Mouse (Mus musculus) liver, postnatal 0 days (tissue): ENCODE data around the gene Tm4sf1. TPM values are rescaled to one million over a fixed set of nuclear protein-coding genes. Genes with fewer than 3 reads are reported as not detected.

ENCODE experiments used
- ATAC-seq: fragments of 200-750 bp; cut with Nextera tagmentation; 2 replicates; pipeline ENCODE4 v1.8.0; 2017; ENCODE audit warnings: mild to moderate bottlenecking, moderate library complexity
- DNase-seq: peaks from one replicate; pipeline ENCODE4 v3.0.0-alpha.2; 2016
- H3K27ac ChIP-seq: fragments of 300-500 bp; sonication (generic); 2 replicates; pipeline ENCODE4 v1.5.1; 2014; ENCODE audit warnings: antibody characterized with exemption, moderate library complexity, mild to moderate bottlenecking, low read depth
- H3K27me3 ChIP-seq: fragments of 300-500 bp; sonication (generic); 2 replicates; pipeline ENCODE4 v1.6.1; 2014; ENCODE audit warnings: low read length, control low read depth, mixed read lengths; ENCODE audit not compliant: insufficient read depth
- H3K36me3 ChIP-seq: fragments of 300-500 bp; sonication (generic); replicated peaks from 2 replicates; pipeline ENCODE4 v1.6.1; 2014; ENCODE audit warnings: mild to moderate bottlenecking, control low read depth, low read length, moderate library complexity, mixed read lengths; ENCODE audit not compliant: insufficient read depth
- H3K4me1 ChIP-seq: fragments of 300-500 bp; sonication (generic); 2 replicates; pipeline ENCODE4 v1.6.1; 2014; ENCODE audit warnings: antibody characterized with exemption, mild to moderate bottlenecking, control low read depth; ENCODE audit not compliant: insufficient read depth
- H3K4me2 ChIP-seq: fragments of 300-500 bp; sonication (generic); 2 replicates; pipeline ENCODE4 v1.6.1; 2014; ENCODE audit warnings: low read depth, mild to moderate bottlenecking, low read length, moderate library complexity, mixed read lengths
- H3K4me3 ChIP-seq: fragments of 300-500 bp; sonication (generic); 2 replicates; pipeline ENCODE4 v1.5.1; 2014; ENCODE audit warnings: low read depth, low read length
- H3K9ac ChIP-seq: fragments of 300-500 bp; sonication (generic); replicated peaks from 2 replicates; pipeline ENCODE4 v1.6.1; 2014; ENCODE audit warnings: mild to moderate bottlenecking, moderate library complexity
- H3K9me3 ChIP-seq: fragments of 300-500 bp; sonication (generic); 2 replicates; pipeline ENCODE4 v1.6.1; 2016; ENCODE audit warnings: mild to moderate bottlenecking, control low read depth, low read length, mixed read lengths
- CTCF ChIP-seq: sonication (generic); IDR thresholded peaks from 2 replicates; pipeline ENCODE4 v1.5.1; 2016; ENCODE audit warnings: antibody characterized with exemption, low read depth
- EP300 ChIP-seq: IDR thresholded peaks from 2 replicates; pipeline ENCODE4 v1.6.1; 2016; ENCODE audit warnings: antibody characterized with exemption, low read depth, mild to moderate bottlenecking
- WGBS: fragments of 180-500 bp; shearing (Covaris S2); extraction: QIAGEN DNeasy Blood & Tissue Kit; methylation state at CpG from one replicate; pipeline ENCODE4 v1.1.7; 2014; ENCODE audit not compliant: insufficient replicate concordance; 5-methylcytosine and 5-hydroxymethylcytosine counted together
- polyA plus RNA-seq: library from polyadenylated mRNA; unstranded; fragments of >200 nt; fragmentation: Nextera tagmentation; extraction: Ambion mirVana; gene quantifications from 2 replicates; pipeline ENCODE4 v1.2.1, GENCODE M21; 2015

Gene Tm4sf1
- 26.9 and 29.5 TPM in 2 replicates for polyA plus RNA-seq

DNA sequence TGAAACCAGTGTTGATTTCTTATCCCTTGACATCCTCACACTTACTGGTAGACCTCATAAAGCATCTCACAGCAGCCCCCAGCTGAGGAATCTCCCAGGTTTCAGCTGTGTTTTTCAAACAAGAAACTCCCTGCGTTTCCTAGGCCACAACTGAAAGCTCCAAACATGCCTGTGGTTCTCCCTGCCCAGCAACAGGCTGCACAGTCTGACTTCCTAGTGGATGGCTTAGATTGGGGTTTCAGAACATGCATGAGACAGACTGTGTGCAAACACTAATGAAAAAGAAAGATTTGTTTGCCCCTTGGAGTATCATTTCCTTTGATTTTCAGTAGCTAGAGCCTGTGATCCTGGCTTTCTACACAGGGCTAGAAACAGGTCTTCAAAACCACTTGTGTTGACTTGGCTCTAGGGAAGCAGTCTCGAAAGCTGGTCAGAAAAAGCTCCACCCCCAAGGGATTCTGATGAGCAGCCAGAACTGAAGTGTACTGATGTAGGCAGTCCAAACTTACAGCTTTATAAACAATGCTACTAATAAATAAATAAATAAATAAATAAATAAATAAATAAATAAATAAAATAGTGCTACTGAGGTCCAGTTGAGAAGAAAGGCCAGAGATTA lies at the start of gene Tm4sf1:
Gene Tm4sf1, minus strand, starts transcription at position 68 of the 619 bp plus-strand sequence.
- no peaks in the 10 kb centered on the region for H3K4me1 ChIP-seq

DNA sequence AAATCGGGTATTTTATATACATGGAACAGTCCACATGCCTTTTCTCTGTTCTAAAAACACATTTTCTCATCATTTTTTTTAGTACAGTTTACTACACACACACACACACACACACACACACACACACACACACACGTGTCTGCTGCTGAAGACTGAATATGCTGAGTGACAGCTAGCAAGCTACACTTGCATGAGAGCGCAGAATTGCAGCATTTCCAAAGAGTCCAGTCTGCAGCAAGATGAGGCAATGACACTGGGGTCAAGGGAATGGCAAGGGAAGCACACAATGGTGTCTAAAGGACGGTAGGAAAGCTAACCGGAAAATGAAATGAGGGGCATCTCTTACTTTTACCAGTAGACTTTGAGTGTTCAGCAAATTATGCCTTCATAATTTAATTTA lies 43.0 kb upstream of the Tm4sf1 start:
- H3K4me1 ChIP-seq: peaks cover 5% of the 10 kb centered on the region; the same call in 1 of the 2 replicates
- WGBS: 55% methylated on average over 5 of the region's 5 CpGs
- H3K9ac ChIP-seq: peak overlapping the region; percentile 51; the same call in 1 of the 2 replicates
- no peaks in the 10 kb centered on the region for H3K27me3 ChIP-seq
- ATAC-seq: peak; percentile 82
- no peak overlapping the region for H3K4me2 ChIP-seq
- no peaks in the 10 kb centered on the region for H3K9me3 ChIP-seq
- no peaks in the 10 kb centered on the region for H3K36me3 ChIP-seq
- no peak overlapping the region for H3K4me3 ChIP-seq
- peak; percentile 48 for DNase-seq
- H3K27ac ChIP-seq: peak overlapping the region; percentile 97
- TF ChIP-seq CTCF (no peak), EP300 (no peak)

More for the DNA sequence above, at the start of gene Tm4sf1:
- WGBS: 68% methylated on average over 2 of the region's 2 CpGs
- Histone ChIP-seq H3K4me3 (no peak within 1 kb of the TSS), H3K36me3 (no peaks in the 10 kb centered on the region), H3K27me3 (no peaks in the 10 kb centered on the region), H3K9me3 (no peaks in the 10 kb centered on the region), H3K27ac (no peak within 1 kb of the TSS), H3K4me2 (no peak within 1 kb of the TSS), H3K9ac (no peak within 1 kb of the TSS)
- TF ChIP-seq EP300 (no peak), CTCF (no peak)
- ATAC-seq (no peak), DNase-seq (no peak)

DNA sequence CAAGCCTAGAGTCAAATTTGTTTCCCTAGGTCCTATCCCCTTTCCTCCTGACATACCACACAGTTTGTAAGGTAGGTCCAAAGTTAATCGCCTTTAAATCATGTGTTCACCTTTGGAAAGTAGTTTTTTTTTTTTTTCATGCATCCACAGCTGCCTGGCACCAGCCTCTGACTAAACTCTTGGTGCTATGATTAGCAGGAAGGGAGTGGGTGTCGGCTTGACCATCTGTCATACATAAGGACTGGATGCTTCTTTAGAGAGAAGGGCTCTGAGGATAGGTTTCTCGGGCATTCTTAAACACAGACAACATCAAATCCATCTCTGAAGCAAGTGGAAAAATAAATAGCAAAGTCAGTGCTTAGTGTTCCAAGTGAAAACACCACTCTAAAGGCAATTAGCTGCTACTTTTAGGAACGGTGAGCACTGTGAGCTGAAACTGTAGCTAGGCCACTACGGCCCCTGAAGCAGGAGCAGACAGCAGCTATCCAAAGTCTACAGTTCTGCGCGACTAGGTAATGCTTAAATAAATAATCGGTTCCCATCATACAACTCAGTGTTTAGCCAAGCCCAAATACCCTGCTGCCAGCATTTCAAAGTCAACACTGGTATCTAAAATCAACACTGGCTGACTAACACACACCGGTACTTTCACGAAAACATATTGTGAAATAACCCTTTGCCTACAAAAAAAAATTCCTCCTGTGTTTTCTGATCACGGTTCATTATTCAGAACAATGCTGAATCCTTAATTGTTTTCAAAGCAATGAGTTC lies 42.2 kb upstream of the Tm4sf1 start:
- 51% methylated on average over 11 of the region's 11 CpGs for WGBS
- DNase-seq (peak; percentile 24), ATAC-seq (peak; percentile 94)
- peaks cover 5% of the 10 kb centered on the region; the same call in 1 of the 2 replicates for H3K4me1 ChIP-seq
- peak overlapping the region; percentile 97 for H3K27ac ChIP-seq
- TF ChIP-seq CTCF: no peak
- TF ChIP-seq EP300: peak; percentile 76
- H3K9ac ChIP-seq: peak overlapping the region; percentile 51; the same call in 1 of the 2 replicates
- H3K27me3 ChIP-seq: no peaks in the 10 kb centered on the region
- no peaks in the 10 kb centered on the region for H3K36me3 ChIP-seq
- no peak overlapping the region for H3K4me3 ChIP-seq
- H3K4me2 ChIP-seq: no peak overlapping the region
- H3K9me3 ChIP-seq: no peaks in the 10 kb centered on the region

DNA sequence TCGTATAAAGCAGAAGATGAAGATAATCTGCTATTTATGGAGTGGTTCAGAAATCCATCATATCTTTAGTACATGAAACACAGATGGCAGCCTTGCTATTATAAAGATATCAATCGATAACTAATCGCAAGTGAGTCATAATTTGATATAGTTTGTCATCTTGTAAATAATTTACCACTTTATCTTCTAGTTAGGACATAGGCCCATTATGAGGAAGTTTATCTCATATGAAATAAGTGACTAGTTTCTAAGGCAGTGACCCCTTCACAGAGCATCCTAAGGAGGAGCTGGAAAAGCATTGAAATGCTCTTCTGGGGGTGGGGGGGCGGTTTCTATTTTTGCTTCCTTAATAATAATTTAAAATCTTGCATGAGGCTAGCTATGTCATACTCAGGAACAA lies 41.2 kb upstream of the Tm4sf1 start:
- DNase-seq (no peak), ATAC-seq (no peak)
- H3K27ac ChIP-seq: peak overlapping the region; percentile 49; the same call in 1 of the 2 replicates
- no peak overlapping the region for H3K4me3 ChIP-seq
- H3K4me1 ChIP-seq: peaks cover 5% of the 10 kb centered on the region; the same call in 1 of the 2 replicates
- 77% methylated on average over 4 of the region's 4 CpGs for WGBS
- H3K9me3 ChIP-seq: no peaks in the 10 kb centered on the region
- H3K27me3 ChIP-seq: no peaks in the 10 kb centered on the region
- TF ChIP-seq CTCF (no peak), EP300 (no peak)
- H3K36me3 ChIP-seq: no peaks in the 10 kb centered on the region
- no peak overlapping the region for H3K4me2 ChIP-seq
- H3K9ac ChIP-seq: no peak overlapping the region

DNA sequence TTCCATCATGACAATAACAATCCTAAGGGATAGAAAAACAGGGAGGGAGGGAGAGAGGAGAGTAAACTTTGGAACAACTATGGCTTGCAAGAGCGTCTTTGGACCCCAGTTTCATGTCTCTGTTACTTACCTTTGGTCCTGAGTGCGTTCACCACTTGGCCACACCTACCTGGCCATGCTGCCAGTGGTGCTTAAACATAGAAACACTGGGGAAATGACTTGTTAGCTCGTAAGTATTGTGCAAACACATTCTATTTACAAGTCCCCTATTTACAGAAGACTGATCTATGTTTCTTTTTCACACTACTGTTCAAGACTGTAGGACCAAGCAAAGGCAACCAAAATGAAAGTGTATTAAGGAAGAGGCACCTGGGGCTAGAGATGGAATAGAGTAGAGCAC lies 39.5 kb upstream of the Tm4sf1 start:
- Histone ChIP-seq H3K4me3 (no peak overlapping the region), H3K27ac (peak overlapping the region; percentile 67), H3K27me3 (no peaks in the 10 kb centered on the region), H3K9me3 (no peaks in the 10 kb centered on the region), H3K4me1 (peaks cover 5% of the 10 kb centered on the region; the same call in 1 of the 2 replicates), H3K9ac (no peak overlapping the region), H3K36me3 (no peaks in the 10 kb centered on the region), H3K4me2 (no peak overlapping the region)
- 41% methylated on average over 3 of the region's 3 CpGs for WGBS
- ATAC-seq: peak; percentile 12; the same call in 1 of the 2 replicates
- TF ChIP-seq CTCF: no peak
- DNase-seq: peak; percentile 22

DNA sequence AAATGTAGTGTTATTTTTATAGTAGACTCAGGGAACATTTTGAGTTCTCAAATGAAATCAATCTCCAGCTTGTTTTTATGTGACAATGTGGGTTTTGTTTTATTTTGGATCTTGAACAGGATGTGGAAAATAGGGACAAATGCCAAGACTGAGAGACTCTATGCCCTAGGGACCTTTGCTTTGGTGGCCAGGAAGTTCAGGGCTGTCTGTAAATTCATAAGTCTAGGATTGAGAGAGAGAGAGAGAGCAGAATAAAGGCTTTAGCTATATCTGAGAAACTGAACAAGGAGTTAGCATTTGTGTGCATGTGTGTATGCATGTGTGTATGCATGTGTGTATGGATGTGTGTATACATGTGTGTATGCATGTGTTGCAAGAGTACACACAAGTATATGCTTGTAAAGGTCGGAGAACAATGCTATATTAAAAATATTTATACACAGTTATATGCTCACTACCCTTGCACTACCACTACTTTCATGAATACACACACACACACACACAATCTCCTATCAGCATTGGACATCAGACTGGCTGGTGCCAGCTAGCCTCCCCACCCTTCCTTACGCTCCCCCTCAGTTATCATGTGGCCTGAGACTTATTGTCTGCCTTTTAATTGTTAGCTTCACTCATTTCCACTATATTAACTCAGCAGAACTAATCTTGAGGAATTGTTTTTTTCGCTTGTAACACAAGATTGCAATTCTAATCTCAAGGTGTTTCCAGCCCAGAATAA lies 33.5 kb upstream of the Tm4sf1 start:
- Histone ChIP-seq H3K36me3 (no peaks in the 10 kb centered on the region), H3K27ac (no peak overlapping the region), H3K9me3 (no peaks in the 10 kb centered on the region), H3K4me1 (no peaks in the 10 kb centered on the region), H3K9ac (no peak overlapping the region), H3K4me2 (no peak overlapping the region), H3K4me3 (no peak overlapping the region), H3K27me3 (no peaks in the 10 kb centered on the region)
- no peak for ATAC-seq
- TF ChIP-seq CTCF: no peak
- TF ChIP-seq EP300: no peak
- no peak for DNase-seq
- WGBS: 56% methylated on average over 3 of the region's 3 CpGs
